In the genomic region with DNA sequence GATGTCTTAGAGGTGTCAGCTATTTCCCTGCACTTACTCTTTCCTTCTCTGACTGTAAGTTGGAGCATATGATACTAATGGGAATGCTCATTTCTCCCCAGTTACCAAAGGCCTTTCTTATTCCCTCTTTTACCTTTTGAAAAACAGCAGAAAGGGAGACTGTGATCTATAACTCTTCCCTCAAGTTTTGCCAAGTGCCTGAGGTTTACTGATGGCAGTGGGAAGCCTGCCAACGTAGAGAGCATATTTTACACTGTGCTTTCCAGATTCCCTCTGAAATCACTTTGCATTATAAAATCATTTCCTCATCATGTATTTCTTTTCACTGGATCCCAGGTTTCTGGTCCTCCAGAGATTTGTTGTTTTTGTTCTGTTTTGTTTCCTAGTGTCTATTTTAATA, we compare ENCODE assay signal across 25 mouse cellular contexts.
DNase-seq lines count a peak whose midpoint lies in the region; ATAC-seq and TF ChIP-seq lines count a peak whose summit lies in the region.
"Had no signal": no experiment of that assay in that cellular context is flagged by ENCODE, and none has a peak within 500 bp of the region (broad histone marks: within the 10 kb centered on the region; RNA-seq: fewer than 3 reads in every experiment).

No protein-coding gene starts in this region.

- no peak for ATAC-seq in forebrain, embryonic 14.5 days
- no peak for ATAC-seq in forebrain, embryonic 16.5 days
- no peak for ATAC-seq in limb, embryonic 14.5 days (ENCODE audit: low FRiP score, low read depth)
- ATAC-seq: CD4-positive, CD25-positive, alpha-beta regulatory T cell, adult 4 months; intestine, embryonic 15.5 days had no signal

- no peaks in the 10 kb centered on the region for H3K9me3 ChIP-seq in forebrain, embryonic 14.5 days (replicated peaks; ENCODE audit: control insufficient read depth, low read length)
- H3K9me3 ChIP-seq in forebrain, embryonic 16.5 days (ENCODE audit: control insufficient read depth, low read length), result no peaks in the 10 kb centered on the region
- H3K9me3 ChIP-seq in limb, embryonic 14.5 days (ENCODE audit: control insufficient read depth, low read length), result no peaks in the 10 kb centered on the region
- H3K9me3 ChIP-seq in limb, embryonic 10.5 days (replicated peaks), result no peaks in the 10 kb centered on the region
- H3K9me3 ChIP-seq: embryonic facial prominence, embryonic 13.5 days; forebrain, embryonic 10.5 days; G1E; heart, embryonic 10.5 days; hindbrain, embryonic 12.5 days; intestine, embryonic 15.5 days had no signal

- 0 out of 2 replicates have a peak, but pooled peaks cover 3% of the 10 kb centered on the region for H3K4me1 ChIP-seq in forebrain, embryonic 14.5 days (ENCODE audit: control insufficient read depth, insufficient read depth, low read length)
- H3K4me1 ChIP-seq in forebrain, embryonic 16.5 days (replicated peaks; ENCODE audit: control insufficient read depth, insufficient read depth, low read length), result no peaks in the 10 kb centered on the region; the same call in 1 of the 2 replicates
- no peaks in the 10 kb centered on the region for H3K4me1 ChIP-seq in limb, embryonic 14.5 days (ENCODE audit: control insufficient read depth, insufficient read depth, low read length)
- no peaks in the 10 kb centered on the region for H3K4me1 ChIP-seq in limb, embryonic 10.5 days
- H3K4me1 ChIP-seq: forebrain, embryonic 10.5 days; heart, embryonic 10.5 days; hindbrain, embryonic 12.5 days; intestine, embryonic 15.5 days had no signal

- no peak overlapping the region for H3K27ac ChIP-seq in forebrain, embryonic 14.5 days (ENCODE audit: low read depth, low read length)
- no peak overlapping the region for H3K27ac ChIP-seq in forebrain, embryonic 16.5 days (ENCODE audit: low read length)
- no peak overlapping the region for H3K27ac ChIP-seq in limb, embryonic 14.5 days (replicated peaks; ENCODE audit: low read depth, low read length)
- no peak overlapping the region for H3K27ac ChIP-seq in limb, embryonic 10.5 days
- H3K27ac ChIP-seq: embryonic facial prominence, embryonic 13.5 days; forebrain, embryonic 10.5 days; heart, embryonic 10.5 days; hindbrain, embryonic 12.5 days; intestine, embryonic 15.5 days had no signal

- no peak overlapping the region for H3K4me2 ChIP-seq in forebrain, embryonic 14.5 days (ENCODE audit: low read length)
- H3K4me2 ChIP-seq in forebrain, embryonic 16.5 days (ENCODE audit: low read length), result no peak overlapping the region
- no peak overlapping the region for H3K4me2 ChIP-seq in limb, embryonic 14.5 days (replicated peaks; ENCODE audit: low read depth, low read length, severe bottlenecking)
- H3K4me2 ChIP-seq: embryonic facial prominence, embryonic 13.5 days; hindbrain, embryonic 12.5 days; intestine, embryonic 15.5 days had no signal

- WGBS in forebrain, embryonic 14.5 days, result 64% methylated on average over 1 of the region's 1 CpGs
- 32% methylated on average over 1 of the region's 1 CpGs for WGBS in forebrain, embryonic 16.5 days
- WGBS in limb, embryonic 14.5 days, result 51% methylated on average over 1 of the region's 1 CpGs
- 78% methylated on average over 1 of the region's 1 CpGs for WGBS in limb, embryonic 10.5 days

- no peak overlapping the region for H3K4me3 ChIP-seq in forebrain, embryonic 14.5 days (ENCODE audit: low read depth, low read length)
- H3K4me3 ChIP-seq in forebrain, embryonic 16.5 days (replicated peaks; ENCODE audit: low read length), result no peak overlapping the region
- no peak overlapping the region for H3K4me3 ChIP-seq in limb, embryonic 14.5 days (replicated peaks; ENCODE audit: low read length)
- no peak overlapping the region for H3K4me3 ChIP-seq in limb, embryonic 10.5 days
- H3K4me3 ChIP-seq: embryonic facial prominence, embryonic 13.5 days; erythroblast, embryonic 14.5 days; forebrain, embryonic 10.5 days; heart, embryonic 10.5 days; hindbrain, embryonic 12.5 days; intestine, embryonic 15.5 days had no signal

- H3K27me3 ChIP-seq in forebrain, embryonic 14.5 days (replicated peaks; ENCODE audit: control insufficient read depth, insufficient read depth, low read length), result no peaks in the 10 kb centered on the region
- no peaks in the 10 kb centered on the region for H3K27me3 ChIP-seq in forebrain, embryonic 16.5 days (replicated peaks; ENCODE audit: control insufficient read depth, insufficient read depth, low read length)
- no peaks in the 10 kb centered on the region for H3K27me3 ChIP-seq in limb, embryonic 14.5 days (ENCODE audit: control insufficient read depth, insufficient read depth, low read length)
- no peaks in the 10 kb centered on the region for H3K27me3 ChIP-seq in limb, embryonic 10.5 days (ENCODE audit: low read depth, poor library complexity, severe bottlenecking)
- H3K27me3 ChIP-seq: embryonic facial prominence, embryonic 13.5 days; hindbrain, embryonic 12.5 days; intestine, embryonic 15.5 days had no signal

- H3K9ac ChIP-seq in forebrain, embryonic 14.5 days (ENCODE audit: low read length), result no peak overlapping the region
- no peak overlapping the region for H3K9ac ChIP-seq in forebrain, embryonic 16.5 days (replicated peaks; ENCODE audit: low read depth, low read length)
- H3K9ac ChIP-seq in limb, embryonic 14.5 days (ENCODE audit: low read depth, low read length, severe bottlenecking), result no peak overlapping the region
- H3K9ac ChIP-seq: embryonic facial prominence, embryonic 13.5 days; hindbrain, embryonic 12.5 days; intestine, embryonic 15.5 days had no signal

- H3K36me3 ChIP-seq in forebrain, embryonic 14.5 days (ENCODE audit: control insufficient read depth, insufficient read depth, low read length), result no peaks in the 10 kb centered on the region
- H3K36me3 ChIP-seq in forebrain, embryonic 16.5 days (ENCODE audit: control insufficient read depth, insufficient read depth), result no peaks in the 10 kb centered on the region
- no peaks in the 10 kb centered on the region for H3K36me3 ChIP-seq in limb, embryonic 14.5 days (ENCODE audit: control insufficient read depth, insufficient read depth, low read length)
- no peaks in the 10 kb centered on the region for H3K36me3 ChIP-seq in limb, embryonic 10.5 days
- H3K36me3 ChIP-seq: embryonic facial prominence, embryonic 13.5 days; forebrain, embryonic 10.5 days; G1E; heart, embryonic 10.5 days; hindbrain, embryonic 12.5 days; intestine, embryonic 15.5 days had no signal

- peak; percentile 17 for DNase-seq in adrenal gland, adult 2 months
- DNase-seq in adrenal gland, adult 18-20 months (ENCODE audit: low spot score in 2 of 2), result no peak
- DNase-seq in forebrain, embryonic 14.5 days (ENCODE audit: low spot score), result peak; percentile 41
- DNase-seq in limb, embryonic 14.5 days (ENCODE audit: low spot score), result peak; percentile 31
- no peak for DNase-seq in limb, embryonic 10.5 days (ENCODE audit: low spot score)
- peak; percentile 15 for DNase-seq in adrenal gland, postnatal 25 days
- no peak for DNase-seq in thymus, postnatal 0 days (ENCODE audit: low spot score)
- DNase-seq: B cell, adult 2 months; cerebellum, adult 11-12 months; cerebellum, adult 9-10 months; cerebellum, postnatal 25 days; gastrocnemius, postnatal 10 days; heart, adult 18-20 months; heart, postnatal 10 days; heart, postnatal 4 days; kidney, adult 18-20 months had no signal

- TF ChIP-seq POLR2A in limb, embryonic 14.5 days (IDR thresholded peaks at IDR 0.05; ENCODE audit: borderline replicate concordance, extremely low read depth, insufficient read depth, insufficient read length), result no peak

Comparison
In these comparisons a context has a peak if more than half of its experiments do, and no peak if none do; other contexts are left out.
1. DNase-seq: peak in adrenal gland, adult 2 months (single experiment), forebrain, embryonic 14.5 days (single experiment), limb, embryonic 14.5 days (single experiment) and adrenal gland, postnatal 25 days (single experiment); none in adrenal gland, adult 18-20 months (0 of 2), limb, embryonic 10.5 days (single experiment) and thymus, postnatal 0 days (single experiment).